Mouse (Mus musculus) left cerebral cortex, postnatal 14 days (tissue): ENCODE results near the gene Upf3a. TPM values are rescaled to one million over a fixed set of nuclear protein-coding genes. Genes with fewer than 3 reads are reported as not detected.
"Not testable (repeated sequence)": the region's sequence is repeated elsewhere in the genome, so short reads cannot be mapped to it uniquely, and the experiment has no call there.

ENCODE experiments used
- DNase-seq, 2 experiments: peaks; one replicate each; pipeline ENCODE4 v3.0.0; 2021 to 2022; ENCODE audit warnings: low spot score in 2 of 2, mixed read lengths in 1 of 2
- intact Hi-C: fragments of 180-260 bp; cut with DNase I; formaldehyde crosslinking; loops from one replicate; pipeline ENCODE4 v1.15.1; 2025
- long read RNA-seq, 2 experiments: library from polyadenylated mRNA; stranded (forward); transcript quantifications; one replicate each; pipeline ENCODE4 v2.0.0; 2021
- total RNA-seq, 2 experiments: library from RNA; stranded (reverse); gene quantifications; 2 replicates each; pipeline ENCODE4 v1.2.3; 2021

The Upf3a gene
- 10 to 100 TPM; 37.2 to 38.0 TPM for total RNA-seq
- long read RNA-seq, experiment 1, transcript Upf3a-201 (9 exons, 2,057 nt), result major isoform, 62 of 88 reads
- long read RNA-seq, experiment 1, partial matches to known transcripts, result 10 of 88 reads
- long read RNA-seq, experiment 1, other reads (novel, unspliced or antisense), result 12 of 88 reads
- long read RNA-seq, experiment 2, transcript Upf3a-201 (9 exons, 2,057 nt), result major isoform, 65 of 83 reads
- long read RNA-seq, experiment 2, partial matches to known transcripts, result 8 of 83 reads
- long read RNA-seq, experiment 2, other reads (novel, unspliced or antisense), result 9 of 83 reads

DNA sequence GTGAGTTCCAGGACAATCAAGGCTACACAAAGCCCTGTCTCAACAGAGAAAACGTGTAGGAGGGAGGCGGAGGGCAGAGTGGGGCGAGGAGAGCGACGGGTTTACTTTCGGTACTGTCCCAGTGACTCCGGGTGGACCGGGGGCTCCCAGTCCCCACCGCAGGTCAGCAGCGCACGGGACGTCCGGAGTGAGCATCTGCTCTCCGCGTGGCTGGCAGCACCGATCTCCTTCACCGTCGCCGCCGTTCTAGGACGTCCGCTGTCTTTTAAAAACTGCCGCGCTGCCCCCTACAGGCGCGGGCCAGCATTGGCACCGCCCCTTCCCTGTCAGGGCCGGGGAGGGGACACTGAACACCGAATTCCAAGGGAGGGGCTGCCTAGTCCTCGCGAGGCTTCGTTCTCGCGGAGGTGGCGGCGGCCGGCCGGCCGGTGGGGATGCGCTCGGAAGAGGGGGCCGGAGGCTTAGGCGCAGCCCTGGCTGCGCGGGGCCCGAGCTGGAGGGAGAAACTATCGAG, at the start of gene Upf3a:
Gene Upf3a (plus strand): TSS at position 366 of the 514 bp plus-strand sequence.
- peak; percentile 90 to 93 for DNase-seq
- intact Hi-C loops, result no loop called here

GRCm38 (mm10) chr8:13740323-13740770, 45.1 kb upstream of the Upf3a start:
- peak; percentile 18 to 34 for DNase-seq
- intact Hi-C loops, result no loop called here

DNA sequence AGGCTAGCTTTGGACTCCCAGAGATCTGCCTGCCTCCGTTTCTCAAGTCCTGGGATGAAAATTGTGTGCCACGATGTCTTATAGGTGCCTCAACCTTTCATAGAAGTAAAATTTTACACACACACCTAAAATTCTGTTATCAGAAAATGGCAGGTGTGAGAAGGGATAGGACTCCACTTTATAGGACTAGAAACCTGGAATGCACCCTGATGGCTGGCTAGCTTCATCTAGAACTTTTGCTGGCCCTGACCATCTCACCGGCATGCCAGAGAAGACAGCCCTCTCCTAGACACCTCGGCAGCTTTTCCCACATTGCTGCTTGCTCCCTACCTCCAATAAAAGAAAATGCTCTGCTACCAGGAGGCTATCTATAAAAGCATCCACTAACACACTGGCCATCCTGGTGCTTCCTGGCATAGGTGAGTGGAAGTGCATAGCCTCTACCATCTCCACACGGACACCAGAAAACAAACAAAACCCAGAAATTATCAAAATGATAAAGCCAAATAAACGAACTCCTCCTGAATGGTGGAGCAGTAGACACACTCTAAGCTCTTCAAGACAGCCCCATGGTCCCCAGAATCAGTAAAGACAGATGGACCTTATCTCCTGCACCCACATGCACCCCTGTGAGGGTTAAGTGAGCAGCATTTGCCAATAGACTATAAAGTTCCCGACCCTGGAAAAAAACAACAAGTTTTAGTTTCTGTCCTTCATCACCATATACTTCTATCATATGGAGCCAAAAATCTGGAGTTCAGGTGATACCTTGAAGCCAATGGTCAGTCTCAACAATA, 44.4 kb upstream of the Upf3a start:
- DNase-seq, result no peak

GRCm38 (mm10) chr8:13746212-13746611, 39.2 kb upstream of the Upf3a start:
- intact Hi-C loops, DNase-seq: not testable (repeated sequence)

More for the DNA sequence above, 44.4 kb upstream of the Upf3a start:
- intact Hi-C loops, result no loop called here

DNA sequence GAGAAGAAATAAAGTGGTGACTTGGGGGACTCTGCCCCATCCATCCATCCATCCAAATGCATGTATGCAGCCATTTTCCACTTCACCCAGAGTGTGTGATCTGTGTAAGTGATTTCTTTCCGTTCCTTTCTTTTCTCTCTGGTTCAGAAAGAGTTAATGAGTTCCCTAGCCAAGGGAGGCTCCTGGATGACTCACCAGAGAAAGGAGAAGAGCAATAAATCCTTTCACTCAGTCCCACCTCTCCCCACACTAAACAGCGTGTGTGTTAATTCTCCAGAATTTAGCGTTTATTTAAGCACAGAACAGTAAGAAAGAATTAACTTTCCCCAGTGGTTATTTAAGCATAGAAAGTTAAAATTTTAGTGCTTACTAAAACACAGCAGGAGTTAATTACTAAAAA, 37.8 kb upstream of the Upf3a start:
- DNase-seq, result no peak
- intact Hi-C loops, result no loop called here

DNA sequence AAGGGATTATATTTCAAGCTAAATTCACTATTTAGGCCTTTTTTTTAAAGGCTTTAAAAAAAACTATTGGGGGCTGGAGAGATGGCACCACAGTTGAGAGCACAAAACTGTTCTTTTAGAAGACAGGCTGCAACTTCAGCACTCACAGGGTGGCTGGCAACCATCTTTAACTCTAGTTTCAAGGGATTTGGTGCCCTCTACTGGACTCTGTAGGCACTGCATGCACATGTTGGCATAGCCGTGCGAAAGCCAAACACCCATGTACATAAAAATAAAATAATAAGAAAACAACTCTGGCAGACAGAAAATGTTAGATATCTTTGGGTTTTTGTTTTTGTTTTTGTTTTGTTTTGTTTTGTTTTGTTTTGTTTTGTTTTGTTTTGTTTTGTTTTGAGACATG, 31.7 kb upstream of the Upf3a start:
- peak; percentile 76 to 85 for DNase-seq
- intact Hi-C loops, result loop anchor here (1.0 kb wide), 1 partner anchor 202 kb away; no protein-coding TSS in a partner anchor

DNA sequence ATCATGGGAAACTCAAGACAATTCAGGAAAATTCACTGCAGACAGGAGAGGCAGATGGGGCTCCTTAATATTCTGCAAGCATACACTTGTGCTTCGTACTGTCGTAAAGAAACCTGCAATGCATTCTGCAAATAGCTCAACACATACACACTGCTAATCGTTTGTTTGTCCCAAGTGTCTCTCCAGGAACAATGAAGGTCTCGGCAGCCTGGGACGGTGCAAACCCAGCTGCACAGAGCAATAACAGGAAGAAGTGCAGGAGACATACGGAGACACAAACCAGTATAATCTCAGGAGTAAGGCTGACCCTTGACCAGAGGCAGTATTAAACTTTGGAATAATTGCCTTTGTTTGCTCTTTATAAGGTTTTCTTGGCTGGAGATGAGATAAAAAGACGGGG, 28.9 kb upstream of the Upf3a start:
- intact Hi-C loops, result loop anchor here (5.0 kb wide), 1 partner anchor 344 kb away; no protein-coding TSS in a partner anchor
- no peak for DNase-seq

DNA sequence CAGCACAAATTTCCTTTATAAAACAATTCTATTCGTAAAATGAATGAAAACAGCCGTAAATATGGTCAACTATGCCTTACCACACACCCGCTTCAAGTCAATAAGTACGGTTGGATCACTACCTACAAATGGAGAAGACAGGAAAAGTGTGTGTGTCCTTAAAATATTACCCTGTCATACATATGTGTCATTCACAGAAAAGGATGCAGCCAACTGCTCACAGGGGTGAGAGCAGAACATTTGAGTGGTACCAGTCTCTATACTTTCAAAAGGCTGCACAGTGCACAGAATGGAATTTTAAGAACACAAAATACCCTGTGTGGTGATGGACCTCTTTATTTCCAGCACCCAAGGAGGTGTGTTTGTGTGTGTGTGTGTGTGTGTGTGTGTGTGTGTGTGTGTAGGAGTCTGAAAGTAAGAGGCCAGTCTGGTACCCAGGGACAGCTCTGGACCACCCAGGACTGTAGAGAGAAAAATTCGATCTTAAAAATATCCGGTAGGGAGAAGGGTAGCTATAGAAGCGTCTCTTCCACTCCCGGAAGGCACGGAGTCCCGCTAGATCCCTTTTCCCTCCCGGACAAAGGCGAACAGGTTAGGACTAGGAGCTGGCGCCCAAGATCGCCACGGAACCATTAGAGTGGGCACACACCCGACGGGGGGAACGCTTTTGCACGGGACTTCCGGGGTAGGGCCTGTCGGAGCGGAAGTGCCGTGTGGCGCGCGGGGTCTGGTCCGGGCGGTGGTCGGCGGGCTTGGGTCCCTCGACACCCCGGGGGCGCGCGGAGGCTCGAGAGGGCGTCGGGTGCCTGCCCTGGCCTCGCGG, 28.2 kb upstream of the Upf3a start, which contains the start of gene Cdc16:
Gene Cdc16 (plus strand): TSS at position 695 of the 823 bp plus-strand sequence.
- intact Hi-C loops, result loop anchor here (5.0 kb wide), 1 partner anchor 345 kb away; no protein-coding TSS in a partner anchor
- DNase-seq, result peak; percentile 89 to 91

DNA sequence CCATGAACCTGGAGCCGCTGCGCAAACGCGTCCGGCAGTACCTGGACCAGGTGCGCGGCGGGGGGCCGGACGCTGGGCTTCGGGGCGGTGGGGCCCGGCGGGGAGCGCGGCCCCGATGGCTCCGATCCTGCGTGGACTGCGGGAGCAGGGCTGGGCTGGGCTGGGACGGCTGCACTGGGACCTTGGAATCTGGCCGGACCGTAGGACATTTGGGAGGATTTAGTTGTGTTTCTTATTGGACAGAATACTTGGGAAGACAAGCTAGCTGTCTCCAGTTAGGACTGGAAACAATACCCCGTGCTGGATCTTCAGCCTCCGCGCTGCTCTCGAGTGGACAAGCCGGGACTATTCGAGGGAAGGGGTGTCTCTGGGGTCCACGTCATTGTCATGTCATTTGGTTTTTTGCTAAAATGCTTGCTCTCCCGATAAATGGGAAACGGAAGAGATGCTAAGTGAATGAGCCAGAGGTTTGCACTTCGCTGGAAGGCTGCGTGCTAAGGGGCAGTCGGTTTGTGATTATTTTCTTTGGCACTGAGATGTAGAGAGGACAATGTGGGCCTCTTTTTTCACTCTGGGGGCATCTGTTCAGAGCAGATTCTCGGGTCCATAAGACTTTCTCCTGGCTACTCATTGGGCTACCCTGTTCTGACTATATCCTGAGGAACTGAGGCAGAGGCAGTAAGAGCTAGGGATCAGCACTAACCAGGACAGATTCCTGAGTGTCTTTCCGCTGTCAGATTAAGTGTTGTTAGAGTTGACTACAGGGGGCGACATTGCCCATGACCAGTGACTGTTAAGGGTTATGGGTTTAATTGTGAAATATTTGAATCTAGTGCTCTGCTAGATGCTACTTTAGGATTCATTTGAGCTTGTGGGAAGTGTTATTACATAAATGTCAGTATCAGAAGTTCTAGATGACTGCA, 27.3 kb upstream of the Upf3a start:
- intact Hi-C loops, result loop anchor here (5.0 kb wide), 1 partner anchor 346 kb away; no protein-coding TSS in a partner anchor
- peak; percentile 23 to 42 for DNase-seq

DNA sequence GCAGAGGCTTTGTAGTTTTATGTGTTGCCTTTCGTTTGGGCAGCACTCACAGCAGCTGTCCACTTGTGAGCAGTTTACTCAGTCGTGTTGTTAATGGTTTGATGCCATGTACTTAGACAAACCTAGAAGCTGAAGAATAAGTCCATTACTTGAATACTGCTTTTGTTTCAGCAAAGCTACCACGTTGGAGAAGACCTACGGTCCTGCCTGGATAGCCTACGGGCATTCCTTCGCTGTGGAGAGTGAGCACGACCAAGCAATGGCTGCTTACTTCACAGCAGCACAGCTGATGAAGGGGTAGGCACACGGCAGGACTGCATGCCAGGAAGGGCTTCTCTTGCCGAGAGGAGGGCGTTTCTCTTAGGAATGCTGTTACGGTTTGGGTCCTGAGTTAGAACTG, 16.2 kb upstream of the Upf3a start:
- DNase-seq, result no peak
- intact Hi-C loops, result no loop called here

GRCm38 (mm10) chr8:13780536-13780935, 4.9 kb upstream of the Upf3a start:
- intact Hi-C loops, result no loop called here
- DNase-seq, result no peak

GRCm38 (mm10) chr8:13785764-13786299, 417 bp downstream of the Upf3a start:
- DNase-seq, result peak; percentile 97
- intact Hi-C loops, result no loop called here

GRCm38 (mm10) chr8:13789606-13790005, 4.2 kb downstream of the Upf3a start:
- intact Hi-C loops, result no loop called here
- no peak for DNase-seq

GRCm38 (mm10) chr8:13793097-13793745, 7.8 kb downstream of the Upf3a start:
- intact Hi-C loops, result no loop called here
- DNase-seq, result no peak

- no peak for DNase-seq
- intact Hi-C loops, result no loop called here
Observed at GRCm38 (mm10) chr8:13793746-13794101, 8.3 kb downstream of the Upf3a start.

DNA sequence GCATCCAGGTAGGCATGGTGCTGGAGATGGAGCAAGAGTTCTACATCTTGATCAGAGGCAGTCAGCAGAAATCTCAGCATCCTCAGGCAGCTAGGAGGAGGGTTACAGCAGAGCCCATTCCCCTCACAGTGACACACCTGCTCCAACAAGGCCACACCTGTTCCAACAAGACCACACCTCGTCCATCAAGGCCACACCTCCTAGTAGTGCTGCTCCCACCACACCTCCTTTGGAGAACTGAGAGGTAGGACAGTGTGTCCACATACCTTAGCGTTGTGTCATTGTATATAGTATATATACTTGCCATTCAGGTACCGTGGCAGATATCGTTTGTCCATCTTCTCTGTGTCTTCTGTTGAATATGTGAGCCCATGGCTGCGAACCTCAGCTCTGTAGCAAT, 12.3 kb downstream of the Upf3a start:
- DNase-seq, result no peak
- intact Hi-C loops, result no loop called here

DNA sequence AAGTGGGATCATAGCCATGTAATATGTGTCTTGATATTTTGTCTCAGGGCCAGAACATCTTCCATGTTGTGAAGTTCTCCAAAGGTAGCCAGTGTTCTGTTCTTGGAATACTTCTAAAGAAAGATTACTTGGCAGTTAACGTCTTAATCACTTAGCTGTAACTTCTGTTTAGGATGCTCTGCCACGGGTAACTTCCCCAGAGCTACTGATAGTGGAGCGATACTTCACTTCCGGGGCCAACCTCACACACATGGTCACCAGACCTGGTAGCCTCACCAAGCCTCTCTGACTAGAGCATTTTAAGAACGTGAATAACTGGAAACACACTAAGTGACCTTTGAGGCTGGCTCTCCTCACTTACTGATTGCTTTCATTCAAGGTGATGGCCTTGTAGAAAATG, 14.2 kb downstream of the Upf3a start:
- no peak for DNase-seq
- intact Hi-C loops, result no loop called here
